Mouse (Mus musculus): ENCODE measurements around the gene Pi4k2b. TPM values are rescaled to one million over a fixed set of nuclear protein-coding genes. Genes with fewer than 3 reads are reported as not detected.
A peak's percentile ranks its signal among the peaks of the same experiment; 100 is the strongest.
"Not testable (repeated sequence)": the region's sequence is repeated elsewhere in the genome, so short reads cannot be mapped to it uniquely, and the experiment has no call there.

The Pi4k2b gene
- polyA plus RNA-seq (2016; fragmentation: Nextera tagmentation; extraction: Ambion mirVana): 9.8 and 14.4 TPM in 2 replicates

- under 1% methylated on average over 75 of the region's 75 CpGs for WGBS
- Histone ChIP-seq H3K4me3 (peak within 1 kb of the TSS; percentile 91), H3K27me3 (ENCODE audit: insufficient read depth, poor library complexity, severe bottlenecking) (no peaks in the 10 kb centered on the region), H3K27ac (peak within 1 kb of the TSS; percentile 96), H3K36me3 (peaks cover 3% of the 10 kb centered on the region; the same call in 1 of the 2 replicates), H3K9me3 (no peaks in the 10 kb centered on the region), H3K4me1 (no peaks in the 10 kb centered on the region)
- peak; percentile 94 for DNase-seq (ENCODE audit: low spot score)
These were observed at the start of gene Pi4k2b for GRCm38 (mm10) chr5:52741391-52742111. Gene Pi4k2b, plus strand, starts transcription at chr5:52741574.

- Histone ChIP-seq H3K27ac (no peak overlapping the region), H3K4me1 (no peaks in the 10 kb centered on the region), H3K27me3 (ENCODE audit: insufficient read depth, poor library complexity, severe bottlenecking) (no peaks in the 10 kb centered on the region), H3K4me3 (no peak overlapping the region), H3K9me3 (no peaks in the 10 kb centered on the region), H3K36me3 (no peaks in the 10 kb centered on the region)
- WGBS: 65% methylated on average over 1 of the region's 1 CpGs
- DNase-seq (ENCODE audit: low spot score): no peak
These were observed 44.1 kb upstream of the Pi4k2b start for GRCm38 (mm10) chr5:52697291-52697690.

- H3K4me1 ChIP-seq; H3K27ac ChIP-seq; H3K4me3 ChIP-seq; H3K27me3 ChIP-seq (ENCODE audit: insufficient read depth, poor library complexity, severe bottlenecking); DNase-seq (ENCODE audit: low spot score); H3K36me3 ChIP-seq; H3K9me3 ChIP-seq: not testable (repeated sequence)
- WGBS: 82% methylated on average over 7 of the region's 7 CpGs
These were observed 43.4 kb upstream of the Pi4k2b start for GRCm38 (mm10) chr5:52697882-52698440.

GRCm38 (mm10) chr5:52704562-52704961 is 36.8 kb upstream of the Pi4k2b start:
- WGBS: 68% methylated on average over 4 of the region's 4 CpGs

GRCm38 (mm10) chr5:52712704-52713103 is 28.7 kb upstream of the Pi4k2b start:
- H3K27ac ChIP-seq: no peak overlapping the region
- no peak for DNase-seq (ENCODE audit: low spot score)
- H3K27me3 ChIP-seq (ENCODE audit: insufficient read depth, poor library complexity, severe bottlenecking): no peaks in the 10 kb centered on the region
- no peaks in the 10 kb centered on the region for H3K9me3 ChIP-seq
- H3K4me1 ChIP-seq: no peaks in the 10 kb centered on the region
- no peak overlapping the region for H3K4me3 ChIP-seq
- H3K36me3 ChIP-seq: no peaks in the 10 kb centered on the region

More at GRCm38 (mm10) chr5:52704562-52704961, 36.8 kb upstream of the Pi4k2b start:
- Histone ChIP-seq H3K9me3 (no peaks in the 10 kb centered on the region), H3K4me3 (no peak overlapping the region), H3K36me3 (no peaks in the 10 kb centered on the region), H3K27me3 (ENCODE audit: insufficient read depth, poor library complexity, severe bottlenecking) (no peaks in the 10 kb centered on the region), H3K4me1 (no peaks in the 10 kb centered on the region), H3K27ac (no peak overlapping the region)
- DNase-seq (ENCODE audit: low spot score): no peak

- Histone ChIP-seq H3K27me3 (ENCODE audit: insufficient read depth, poor library complexity, severe bottlenecking) (no peaks in the 10 kb centered on the region), H3K36me3 (no peaks in the 10 kb centered on the region), H3K4me3 (no peak overlapping the region), H3K27ac (no peak overlapping the region), H3K9me3 (no peaks in the 10 kb centered on the region), H3K4me1 (no peaks in the 10 kb centered on the region)
- DNase-seq (ENCODE audit: low spot score): no peak
- 83% methylated on average over 5 of the region's 5 CpGs for WGBS
These were observed 24.5 kb upstream of the Pi4k2b start for GRCm38 (mm10) chr5:52716742-52717448.

GRCm38 (mm10) chr5:52721003-52721402 is 20.4 kb upstream of the Pi4k2b start:
- Histone ChIP-seq H3K27me3 (ENCODE audit: insufficient read depth, poor library complexity, severe bottlenecking) (no peaks in the 10 kb centered on the region), H3K27ac (no peak overlapping the region), H3K36me3 (no peaks in the 10 kb centered on the region), H3K4me1 (no peaks in the 10 kb centered on the region), H3K9me3 (no peaks in the 10 kb centered on the region), H3K4me3 (no peak overlapping the region)
- WGBS: 89% methylated on average over 8 of the region's 8 CpGs
- DNase-seq (ENCODE audit: low spot score): no peak

GRCm38 (mm10) chr5:52727747-52728146 is 13.6 kb upstream of the Pi4k2b start:
- Histone ChIP-seq H3K27ac (no peak overlapping the region), H3K27me3 (ENCODE audit: insufficient read depth, poor library complexity, severe bottlenecking) (no peaks in the 10 kb centered on the region), H3K4me3 (no peak overlapping the region), H3K9me3 (no peaks in the 10 kb centered on the region), H3K4me1 (no peaks in the 10 kb centered on the region), H3K36me3 (no peaks in the 10 kb centered on the region)
- DNase-seq (ENCODE audit: low spot score): no peak
- WGBS: 72% methylated on average over 5 of the region's 5 CpGs

GRCm38 (mm10) chr5:52732811-52733210 is 8.6 kb upstream of the Pi4k2b start:
- no peaks in the 10 kb centered on the region for H3K36me3 ChIP-seq
- WGBS: 58% methylated on average over 4 of the region's 4 CpGs
- no peak overlapping the region for H3K4me3 ChIP-seq
- H3K27ac ChIP-seq: no peak overlapping the region
- no peaks in the 10 kb centered on the region for H3K9me3 ChIP-seq
- DNase-seq (ENCODE audit: low spot score): no peak
- H3K4me1 ChIP-seq: no peaks in the 10 kb centered on the region
- no peaks in the 10 kb centered on the region for H3K27me3 ChIP-seq (ENCODE audit: insufficient read depth, poor library complexity, severe bottlenecking)

GRCm38 (mm10) chr5:52736046-52736445 is 5.3 kb upstream of the Pi4k2b start:
- H3K9me3 ChIP-seq: no peaks in the 10 kb centered on the region
- no peaks in the 10 kb centered on the region for H3K4me1 ChIP-seq
- no peaks in the 10 kb centered on the region for H3K36me3 ChIP-seq
- DNase-seq (ENCODE audit: low spot score): no peak
- H3K4me3 ChIP-seq: no peak overlapping the region
- H3K27me3 ChIP-seq (ENCODE audit: insufficient read depth, poor library complexity, severe bottlenecking): no peaks in the 10 kb centered on the region
- no peak overlapping the region for H3K27ac ChIP-seq
- 79% methylated on average over 3 of the region's 3 CpGs for WGBS

GRCm38 (mm10) chr5:52742112-52742813 is 889 bp downstream of the Pi4k2b start:
- Histone ChIP-seq H3K4me3 (peak overlapping the region; percentile 91), H3K9me3 (no peaks in the 10 kb centered on the region), H3K27me3 (ENCODE audit: insufficient read depth, poor library complexity, severe bottlenecking) (no peaks in the 10 kb centered on the region), H3K36me3 (peaks cover 3% of the 10 kb centered on the region; the same call in 1 of the 2 replicates), H3K27ac (peak overlapping the region; percentile 96), H3K4me1 (no peaks in the 10 kb centered on the region)
- 5% methylated on average over 17 of the region's 17 CpGs for WGBS
- DNase-seq (ENCODE audit: low spot score): no peak

- DNase-seq (ENCODE audit: low spot score): no peak
- 64% methylated on average over 4 of the region's 4 CpGs for WGBS
- Histone ChIP-seq H3K36me3 (peaks cover 3% of the 10 kb centered on the region; the same call in 1 of the 2 replicates), H3K4me3 (peak overlapping the region; percentile 91; the same call in 1 of the 2 replicates), H3K27ac (no peak overlapping the region), H3K4me1 (no peaks in the 10 kb centered on the region), H3K27me3 (ENCODE audit: insufficient read depth, poor library complexity, severe bottlenecking) (no peaks in the 10 kb centered on the region), H3K9me3 (no peaks in the 10 kb centered on the region)
These were observed 1.9 kb downstream of the Pi4k2b start for GRCm38 (mm10) chr5:52743231-52743630.

GRCm38 (mm10) chr5:52746920-52747319 is 5.5 kb downstream of the Pi4k2b start:
- DNase-seq (ENCODE audit: low spot score): no peak
- Histone ChIP-seq H3K36me3 (peaks cover 3% of the 10 kb centered on the region; the same call in 1 of the 2 replicates), H3K4me1 (no peaks in the 10 kb centered on the region)

More at GRCm38 (mm10) chr5:52746920-52747319, 5.5 kb downstream of the Pi4k2b start:
- H3K27me3 ChIP-seq (ENCODE audit: insufficient read depth, poor library complexity, severe bottlenecking): no peaks in the 10 kb centered on the region
- no peak overlapping the region for H3K4me3 ChIP-seq
- no peak overlapping the region for H3K27ac ChIP-seq
- H3K9me3 ChIP-seq: no peaks in the 10 kb centered on the region
